Mouse (Mus musculus) gastrocnemius, postnatal 25 days (tissue): Measurements from ENCODE around the gene Fam129a. TPM values are rescaled to one million over a fixed set of nuclear protein-coding genes. Genes with fewer than 3 reads are reported as not detected.

Experiments used
- DNase-seq: peaks from one replicate; pipeline ENCODE4 v3.0.0; 2022
- total RNA-seq, 2 experiments: library from RNA; stranded (reverse); gene quantifications; 1 replicate in 1 of 2; 2 replicates in 1 of 2; pipeline ENCODE4 v1.2.3; 2021

Gene Fam129a
- total RNA-seq, 2 experiments from 2014 or later: 9.7 to 15.8 TPM

GRCm38 (mm10) chr1:151584182-151584471, 13.1 kb downstream of the Fam129a start:
- DNase-seq: no peak

- no peak for DNase-seq
These were observed 13.7 kb downstream of the Fam129a start for GRCm38 (mm10) chr1:151584565-151585216.

GRCm38 (mm10) chr1:151585647-151586046, 14.7 kb downstream of the Fam129a start:
- no peak for DNase-seq

- DNase-seq: no peak
These were observed 21.4 kb downstream of the Fam129a start for GRCm38 (mm10) chr1:151592085-151593017.

GRCm38 (mm10) chr1:151594906-151595305, 23.9 kb downstream of the Fam129a start:
- DNase-seq: no peak

DNA sequence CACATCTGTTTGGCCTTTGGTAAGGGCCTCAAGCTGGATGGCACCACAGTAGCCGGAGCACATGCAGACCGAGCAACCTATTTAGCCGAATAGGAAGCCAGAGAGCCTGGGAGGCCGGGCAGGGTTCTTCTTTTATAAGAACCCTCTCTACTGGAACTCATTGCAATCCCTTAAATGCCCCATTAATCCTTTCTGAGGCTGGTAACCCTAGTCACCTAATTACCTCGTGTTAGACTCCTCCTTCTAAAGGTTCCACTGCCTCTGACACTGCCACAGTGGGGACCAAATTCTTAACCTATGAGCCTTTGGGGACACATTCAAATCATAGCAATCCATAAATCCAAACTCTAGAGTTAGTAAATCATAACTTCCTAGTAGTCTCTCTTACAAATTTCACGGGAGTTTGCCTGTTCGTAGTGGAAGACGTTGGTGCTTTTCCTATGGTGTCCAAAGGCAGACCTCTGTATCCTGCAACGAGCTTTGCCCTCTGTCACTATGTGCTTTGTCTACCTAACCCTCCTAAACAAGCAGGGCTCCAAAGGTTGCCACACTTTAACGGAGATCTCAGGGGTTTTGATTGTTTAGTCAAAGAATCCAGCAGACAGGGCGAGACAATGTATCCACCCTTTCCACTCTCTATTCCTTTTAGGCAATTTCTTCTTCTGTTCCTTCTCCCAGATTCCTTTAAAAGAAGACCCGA, 24.8 kb downstream of the Fam129a start:
- no peak for DNase-seq

DNA sequence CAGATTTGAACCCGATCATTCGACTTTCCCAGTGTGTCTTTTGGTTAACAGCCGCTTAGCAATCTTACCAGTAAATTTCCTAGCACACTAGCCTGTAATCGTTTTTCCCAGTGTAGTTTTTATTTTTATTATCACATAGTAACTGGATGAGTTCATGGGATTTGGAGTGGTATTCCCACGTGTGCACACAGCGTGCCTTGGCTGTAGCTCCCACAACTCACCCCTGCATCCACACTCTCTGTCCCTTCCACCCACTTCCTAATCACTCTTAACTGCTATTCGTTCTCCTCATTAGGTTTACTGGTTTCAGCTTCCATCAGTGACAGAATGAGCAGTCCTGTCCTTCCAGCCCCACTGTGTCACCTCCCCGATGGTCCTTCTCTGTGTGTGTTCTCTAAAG, 25.6 kb downstream of the Fam129a start:
- DNase-seq: peak; percentile 49

DNA sequence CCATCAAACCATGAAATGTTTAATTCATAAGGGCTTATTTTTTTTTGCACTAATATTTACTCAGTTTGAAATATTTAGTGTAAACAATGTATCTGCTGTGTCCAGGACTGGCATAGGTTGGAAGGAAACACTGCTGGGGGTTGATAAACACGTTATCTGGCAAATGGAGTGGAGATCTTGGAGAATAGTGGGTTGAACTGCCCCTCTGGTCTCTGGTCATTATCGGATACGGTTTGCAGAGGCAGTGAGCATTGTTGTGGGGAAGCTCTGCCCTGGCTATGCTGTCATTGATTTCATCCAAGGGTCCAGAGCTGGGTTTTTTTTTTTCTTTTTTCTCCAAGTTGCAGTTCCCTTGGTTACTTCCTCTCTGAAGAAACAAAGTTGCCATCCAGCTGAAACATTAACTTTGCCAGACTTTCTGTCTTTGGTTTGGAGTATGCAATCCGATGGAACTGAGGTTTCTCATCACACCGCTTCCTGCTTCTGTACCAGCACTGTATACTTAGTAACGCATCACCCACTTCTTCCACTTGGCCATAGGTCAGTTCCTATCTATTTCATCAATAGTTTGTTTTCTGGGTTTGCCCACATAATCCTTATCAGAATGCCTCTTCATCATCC, 26.8 kb downstream of the Fam129a start:
- no peak for DNase-seq

GRCm38 (mm10) chr1:151598876-151599275, 27.9 kb downstream of the Fam129a start:
- DNase-seq: no peak

DNA sequence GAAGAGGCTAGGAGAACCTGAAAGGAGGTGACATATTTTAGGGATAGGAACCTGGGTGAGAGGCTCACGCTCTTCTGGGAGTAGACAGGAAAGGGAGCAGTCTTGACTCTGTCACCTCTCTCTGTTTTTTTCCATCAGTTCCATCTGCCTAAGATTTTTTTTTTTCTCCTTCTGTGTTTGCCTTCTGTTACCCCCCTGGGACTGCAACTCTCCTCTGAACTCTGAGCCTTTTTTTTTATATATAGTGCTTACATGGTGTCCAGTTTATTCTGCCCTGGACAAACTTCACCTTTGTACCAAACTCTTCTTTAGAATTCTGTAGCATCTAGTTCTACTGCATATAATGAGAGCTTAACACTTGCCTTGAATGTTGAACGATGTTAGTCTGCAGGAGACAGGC, 33.3 kb downstream of the Fam129a start:
- no peak for DNase-seq

DNA sequence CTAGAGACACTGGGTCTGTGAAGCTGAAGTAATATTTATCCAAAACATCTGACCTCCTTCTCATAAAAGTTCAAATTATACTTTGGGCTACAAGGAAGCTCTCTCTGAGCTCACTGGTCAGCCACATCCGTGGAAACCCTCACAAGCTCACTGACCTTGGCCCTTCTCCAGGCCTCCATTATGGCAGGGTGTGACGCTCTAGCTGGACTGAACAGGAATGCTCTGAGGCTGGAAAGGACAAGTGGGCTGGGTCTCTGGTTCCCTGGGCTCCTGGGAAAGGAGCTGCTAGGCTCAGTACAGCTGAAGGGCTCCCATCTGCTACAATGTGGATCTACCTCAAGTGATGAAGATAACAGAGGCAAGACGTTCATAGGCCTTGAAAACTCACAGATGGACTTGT, 37.0 kb downstream of the Fam129a start:
- DNase-seq: peak; percentile 76

GRCm38 (mm10) chr1:151610621-151611020, 39.6 kb downstream of the Fam129a start:
- no peak for DNase-seq

DNA sequence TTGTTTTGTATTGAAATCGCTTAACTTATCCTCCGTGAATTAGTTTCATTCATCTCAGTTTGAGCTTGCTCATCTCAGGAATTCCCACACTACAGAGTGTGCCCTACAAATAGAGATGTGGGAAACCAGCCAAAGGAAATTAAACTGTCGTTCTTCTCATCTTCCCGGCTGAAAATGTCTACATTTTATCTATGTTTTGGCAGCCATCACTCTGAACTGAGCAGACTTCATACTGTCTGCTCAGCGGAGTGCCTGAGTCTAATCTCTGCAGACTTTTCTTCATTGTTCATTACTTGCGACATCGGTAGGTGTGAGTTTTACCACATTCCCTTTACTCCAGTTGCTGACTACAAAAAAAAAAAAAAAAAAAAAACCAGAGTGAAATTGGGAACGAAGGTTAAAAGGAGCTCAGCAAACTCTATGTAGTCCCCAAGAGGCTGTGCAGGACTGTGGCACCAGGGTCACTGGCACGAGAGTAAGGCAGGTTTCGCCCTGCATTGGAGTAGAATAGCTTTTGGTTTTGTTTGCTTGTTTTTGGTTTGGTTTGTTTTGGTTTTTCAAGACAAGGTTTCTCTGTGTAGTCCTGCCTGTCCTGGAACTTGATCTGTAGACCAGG, 43.4 kb downstream of the Fam129a start:
- DNase-seq: no peak

GRCm38 (mm10) chr1:151615625-151616024, 44.6 kb downstream of the Fam129a start:
- DNase-seq: no peak

DNA sequence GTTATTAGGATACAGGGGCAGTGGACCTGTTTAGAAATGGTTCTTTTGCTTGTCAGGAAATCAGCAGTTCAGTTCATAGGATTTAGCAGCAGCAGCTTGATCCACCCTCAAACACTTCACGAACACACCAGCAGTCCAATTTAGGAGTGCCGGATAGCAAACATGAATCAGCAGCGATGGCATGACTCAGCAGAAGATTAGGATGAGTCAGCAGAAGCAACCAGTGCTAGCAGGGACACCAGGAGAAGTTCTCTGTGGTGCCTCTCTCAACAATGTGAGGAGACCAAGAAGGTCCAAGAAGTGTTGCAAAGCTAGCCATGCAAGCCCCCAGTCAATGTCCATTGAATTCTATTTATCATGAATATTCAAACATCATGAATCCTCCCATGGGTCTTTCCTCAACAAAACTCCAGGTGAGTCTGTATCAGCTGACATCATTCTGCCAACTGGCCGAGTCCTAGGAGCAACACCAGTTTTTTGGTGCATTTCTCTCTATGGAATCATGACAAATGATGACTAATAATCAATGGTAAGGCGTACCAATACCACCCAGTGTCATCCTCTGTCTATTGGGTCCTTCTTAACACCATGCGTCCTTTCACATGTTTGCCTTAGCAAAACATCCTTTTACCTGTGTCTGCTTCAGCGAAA, 45.7 kb downstream of the Fam129a start:
- DNase-seq: no peak

GRCm38 (mm10) chr1:151618251-151618650, 47.3 kb downstream of the Fam129a start:
- no peak for DNase-seq

DNA sequence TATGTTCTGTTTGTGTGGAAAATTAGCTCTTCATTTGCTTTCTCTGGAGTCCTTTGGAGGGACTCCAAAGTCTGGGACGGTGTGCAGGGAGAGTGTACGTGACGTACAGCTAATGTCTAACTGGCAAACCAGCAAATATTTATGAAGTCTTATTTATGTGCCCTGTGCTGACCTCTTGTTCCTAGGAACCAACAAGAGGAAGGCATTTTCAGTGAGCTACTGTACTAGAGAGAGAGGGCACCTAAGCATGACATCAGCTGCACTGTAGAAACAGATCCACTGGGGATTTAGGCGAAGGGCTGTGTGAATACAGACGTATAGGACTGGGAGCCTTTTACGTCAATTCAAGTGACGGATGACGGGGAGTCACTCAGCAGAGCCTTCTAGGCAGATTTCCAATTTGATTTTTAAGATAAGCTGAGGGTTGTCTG, 48.3 kb downstream of the Fam129a start:
- DNase-seq: no peak

- DNase-seq: peak; percentile 29
These were observed 49.7 kb downstream of the Fam129a start for GRCm38 (mm10) chr1:151620730-151621129.

- no peak for DNase-seq
These were observed 53.6 kb downstream of the Fam129a start for GRCm38 (mm10) chr1:151624442-151625226.

DNA sequence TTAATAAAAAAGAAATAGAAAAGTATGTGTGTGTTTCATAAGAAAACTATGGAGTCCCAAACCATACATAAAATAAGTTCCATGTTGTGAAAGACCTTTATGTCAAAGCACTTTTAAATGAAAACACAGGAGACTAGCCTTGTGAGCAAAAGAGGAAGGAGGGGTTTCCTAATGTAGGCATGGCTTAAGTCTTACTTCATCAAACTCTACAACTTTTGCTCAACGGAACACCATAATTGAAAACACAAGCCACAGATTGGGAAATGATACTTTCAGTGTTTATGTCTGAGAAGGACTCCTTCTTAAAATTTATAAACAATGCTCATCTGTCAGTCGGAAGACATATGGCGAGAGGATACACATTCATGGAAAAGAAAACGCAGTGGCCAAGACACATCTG, 54.3 kb downstream of the Fam129a start:
- no peak for DNase-seq

DNA sequence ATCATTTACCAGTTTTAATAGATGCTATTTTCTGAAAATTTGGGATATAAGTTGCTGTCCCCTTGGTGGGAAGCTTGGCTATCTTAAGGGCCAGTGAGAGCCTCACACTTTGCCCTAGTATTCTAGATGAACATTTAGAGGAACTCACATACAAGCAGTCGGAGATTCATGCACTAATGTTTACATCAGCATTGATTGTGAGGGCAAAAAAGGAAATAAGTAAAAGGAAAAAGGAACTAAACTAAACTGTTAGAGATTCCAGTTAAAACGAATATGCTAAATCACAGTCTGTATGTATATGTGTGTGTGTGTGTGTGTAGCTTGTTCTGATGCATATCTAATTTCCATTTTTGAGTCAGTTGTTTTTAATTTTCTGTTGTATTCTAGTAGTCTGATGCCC, 54.7 kb downstream of the Fam129a start:
- DNase-seq: no peak
